Mouse (Mus musculus) cortical plate, adult 2 months (tissue): ENCODE data around the gene Slc28a1.

Source experiments
- CTCF ChIP-seq: fragments of 200-500 bp; IDR thresholded peaks from 2 replicates; pipeline ENCODE4 v1.5.1; 2011; ENCODE audit warnings: mild to moderate bottlenecking, control low read depth, low read length; ENCODE audit not compliant: insufficient read depth; ENCODE audit errors: extremely low read depth
- POLR2A ChIP-seq: fragments of 200-500 bp; IDR thresholded peaks from 2 replicates; pipeline ENCODE4 v1.6.1; 2011; ENCODE audit warnings: mild to moderate bottlenecking, low read length, control low read depth; ENCODE audit not compliant: insufficient read depth; ENCODE audit errors: extremely low read depth

- TF ChIP-seq CTCF (no peak), POLR2A (no peak)
Observed at GRCm38 (mm10) chr7:81184651-81185050, 70.1 kb downstream of the Slc28a1 start.
